Mouse (Mus musculus): Measurements from ENCODE around the gene Gng10. TPM values are rescaled to one million over a fixed set of nuclear protein-coding genes. Genes with fewer than 3 reads are reported as not detected.

Gene Gng10
- 10 to 100 TPM; 32.1 to 32.9 TPM for total RNA-seq (2021)

GRCm38 (mm10) chr4:59034918-59035785, at the start of gene Gng10:
Gene Gng10, plus strand, starts transcription at chr4:59035088.
- intact Hi-C loops (cut with DNase I), result loop anchor here (2.0 kb wide), 1 partner anchor 30 kb away; no protein-coding TSS in a partner anchor

GRCm38 (mm10) chr4:58985157-58985648, 49.7 kb upstream of the Gng10 start:
- intact Hi-C loops (cut with DNase I), result loop anchor here (1.0 to 5.0 kb wide), 3 partner anchors 14 to 357 kb away; no protein-coding TSS in a partner anchor
- peak; percentile 72 to 87 for DNase-seq

More at GRCm38 (mm10) chr4:59034918-59035785, at the start of gene Gng10:
- DNase-seq, result peak; percentile 79 to 80

GRCm38 (mm10) chr4:58986540-58987190, 48.2 kb upstream of the Gng10 start, which contains the start of gene Ptgr1:
Gene Ptgr1, minus strand, starts transcription at chr4:58987119.
- intact Hi-C loops (cut with DNase I), result loop anchor here (5.0 kb wide), 1 partner anchor 356 kb away; no protein-coding TSS in a partner anchor

GRCm38 (mm10) chr4:58989303-58989898, 45.5 kb upstream of the Gng10 start:
- intact Hi-C loops (cut with DNase I), result loop anchor here (5.0 kb wide), 1 partner anchor 353 kb away; no protein-coding TSS in a partner anchor
- no peak for DNase-seq

More at GRCm38 (mm10) chr4:58986540-58987190, 48.2 kb upstream of the Gng10 start, which contains the start of gene Ptgr1:
- peak; percentile 81 to 83 for DNase-seq

- intact Hi-C loops (cut with DNase I), result no loop called here
- no peak for DNase-seq
Measured at GRCm38 (mm10) chr4:58990609-58991434, 44.1 kb upstream of the Gng10 start.

- intact Hi-C loops (cut with DNase I), result no loop called here
- DNase-seq, result no peak
Measured at GRCm38 (mm10) chr4:58992195-58992594, 42.7 kb upstream of the Gng10 start.

- intact Hi-C loops (cut with DNase I), result loop anchor here (5.0 kb wide), 1 partner anchor 727 kb away; no protein-coding TSS in a partner anchor
- no peak for DNase-seq
Measured at GRCm38 (mm10) chr4:58994762-58995161, 40.1 kb upstream of the Gng10 start, which contains the start of gene Dnajc25. Gene Dnajc25, plus strand, starts transcription at chr4:58995062.

GRCm38 (mm10) chr4:58995251-58995693, 39.6 kb upstream of the Gng10 start:
- intact Hi-C loops (cut with DNase I), result loop anchor here (5.0 kb wide), 1 partner anchor 728 kb away; no protein-coding TSS in a partner anchor
- DNase-seq, result no peak

GRCm38 (mm10) chr4:58997081-58997480, 37.8 kb upstream of the Gng10 start:
- intact Hi-C loops (cut with DNase I), result loop anchor here (5.0 kb wide), 1 partner anchor 730 kb away; no protein-coding TSS in a partner anchor
- DNase-seq, result peak in 1 of 2 experiments; percentile 18

GRCm38 (mm10) chr4:58998688-58999087, 36.2 kb upstream of the Gng10 start:
- intact Hi-C loops (cut with DNase I), result loop anchor here (1.0 to 5.0 kb wide), 2 partner anchors 13 to 731 kb away; no protein-coding TSS in a partner anchor
- DNase-seq, result no peak

- DNase-seq, result peak; percentile 79 to 86
- intact Hi-C loops (cut with DNase I), result loop anchor here (1.0 to 5.0 kb wide), 2 partner anchors 14 to 732 kb away; no protein-coding TSS in a partner anchor
Measured at GRCm38 (mm10) chr4:58999686-59000085, 35.2 kb upstream of the Gng10 start.

- DNase-seq, result peak; percentile 16 to 44
- intact Hi-C loops (cut with DNase I), result no loop called here
Measured at GRCm38 (mm10) chr4:59000614-59001013, 34.3 kb upstream of the Gng10 start.

- intact Hi-C loops (cut with DNase I), result no loop called here
- DNase-seq, result peak; percentile 94
Measured at GRCm38 (mm10) chr4:59002948-59003805, 31.7 kb upstream of the Gng10 start, which contains the start of gene Gm20503. Gene Gm20503, plus strand, starts transcription at chr4:59003210.

GRCm38 (mm10) chr4:59003806-59004200, 31.1 kb upstream of the Gng10 start:
- intact Hi-C loops (cut with DNase I), result loop anchor here (2.0 kb wide), 1 partner anchor 31 kb away; the partner anchor contains the start of gene Gng10
- DNase-seq, result peak in 1 of 2 experiments; percentile 30

- peak in 1 of 2 experiments; percentile 8 for DNase-seq
- intact Hi-C loops (cut with DNase I), result no loop called here
Measured at GRCm38 (mm10) chr4:59006211-59006610, 28.7 kb upstream of the Gng10 start.

GRCm38 (mm10) chr4:59007016-59007415, 27.9 kb upstream of the Gng10 start:
- intact Hi-C loops (cut with DNase I), result no loop called here
- DNase-seq, result no peak

- intact Hi-C loops (cut with DNase I), result no loop called here
- DNase-seq, result no peak
Measured at GRCm38 (mm10) chr4:59007974-59008373, 26.9 kb upstream of the Gng10 start.

- intact Hi-C loops (cut with DNase I), result no loop called here
- DNase-seq, result no peak
Measured at GRCm38 (mm10) chr4:59009186-59009585, 25.7 kb upstream of the Gng10 start.

Measured in heart, postnatal 10 days (tissue).